Mouse (Mus musculus): ENCODE results near the gene 2510009E07Rik.

The 2510009E07Rik gene

DNA sequence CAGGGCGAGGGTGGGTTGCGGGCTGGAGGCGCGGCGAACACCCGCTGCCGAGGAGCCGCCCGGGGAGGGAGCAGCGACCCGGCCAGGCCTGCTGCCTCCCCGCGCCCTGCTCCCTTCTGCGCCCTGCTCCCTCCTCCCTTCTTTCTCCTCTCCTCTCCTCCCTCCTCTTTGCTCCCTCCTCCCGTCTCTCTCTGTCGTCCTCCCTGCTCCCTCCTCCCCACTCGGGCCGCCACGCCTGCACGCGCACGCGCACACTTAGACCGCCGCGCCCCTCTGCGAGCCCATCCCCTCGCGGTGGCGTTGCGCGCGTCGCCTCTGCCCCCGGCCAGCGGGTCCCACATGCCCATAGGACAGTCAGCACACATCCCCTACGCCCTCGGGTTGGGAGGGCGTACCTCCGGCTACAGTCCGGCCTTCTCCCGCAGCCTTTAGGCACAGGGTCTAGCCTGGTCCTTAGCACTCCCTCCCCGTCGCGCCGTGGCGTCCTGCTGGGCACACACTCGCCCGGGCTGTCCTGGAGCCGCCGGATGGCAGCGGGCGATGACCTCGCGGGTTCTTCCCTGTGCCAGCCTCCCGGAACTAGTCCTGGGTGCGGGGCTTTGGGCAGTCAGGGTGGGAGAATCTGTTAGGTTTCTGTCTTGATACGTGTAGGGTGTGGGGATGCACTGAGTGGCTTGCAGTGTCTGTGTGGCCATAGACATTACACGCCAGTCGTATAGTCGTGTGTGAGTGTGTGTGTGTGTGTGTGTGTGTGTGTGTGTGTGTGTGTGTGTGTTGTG is at the start of gene 2510009E07Rik:
Gene 2510009E07Rik, minus strand, starts transcription at position 203 of the 779 bp plus-strand sequence.
- ChIA-PET POLR2A (interaction anchor here in 2 of 4 experiments (0.9 to 2.9 kb wide), 7 partner anchors 7 to 110 kb away, joined by 3 to 14 read pairs (median 5); no protein-coding TSS in a partner anchor), CTCF (interaction anchor here in 1 of 4 experiments (1.6 kb wide), 1 partner anchor 34 kb away, joined by 3 read pairs; no protein-coding TSS in a partner anchor)

DNA sequence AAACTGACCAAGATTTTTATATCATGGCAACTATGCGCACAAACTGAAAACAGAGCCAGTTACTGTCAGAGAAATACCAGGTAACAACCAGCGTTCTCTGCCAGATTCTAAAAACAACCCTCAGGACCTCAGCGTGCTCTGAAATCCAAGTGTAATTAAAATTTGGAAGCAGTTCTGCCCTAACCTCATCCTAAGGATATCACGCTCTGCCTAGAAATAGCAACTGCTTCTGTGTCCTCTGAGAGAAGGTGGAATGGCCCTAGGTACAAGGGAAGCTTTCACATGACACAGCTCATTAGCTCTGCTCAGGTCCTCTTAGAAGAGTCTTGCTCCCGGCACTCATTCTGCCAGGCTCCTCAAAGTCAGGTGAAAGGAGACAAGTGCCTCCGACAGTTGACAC is 48.9 kb upstream of the 2510009E07Rik start:
- POLR2A ChIA-PET, result no interaction called here
- CTCF ChIA-PET, result interaction anchor here in 1 of 4 experiments (1.0 kb wide), 1 partner anchor 15 kb away, joined by 4 read pairs; no protein-coding TSS in a partner anchor

DNA sequence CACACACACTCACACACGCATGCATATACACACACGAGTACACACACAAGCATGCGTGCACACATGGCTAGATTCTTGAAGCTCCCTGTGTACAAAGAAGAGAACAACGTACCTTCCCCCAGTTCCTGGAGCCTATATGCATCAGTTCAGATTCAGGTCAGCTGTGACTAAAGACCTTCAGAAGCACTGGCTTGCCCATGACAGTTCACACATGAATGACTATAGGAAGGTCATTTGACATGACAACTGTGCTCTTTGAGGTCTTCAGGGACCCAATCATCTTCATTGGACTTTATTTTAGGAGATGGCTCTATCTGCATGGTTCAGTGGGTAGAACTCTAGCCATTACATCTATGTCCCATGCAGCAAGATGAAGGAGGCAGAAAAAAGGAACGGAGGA is 48.4 kb upstream of the 2510009E07Rik start:
- ChIA-PET CTCF (interaction anchor here in 1 of 4 experiments (1.0 kb wide), 1 partner anchor 15 kb away, joined by 4 read pairs; no protein-coding TSS in a partner anchor), POLR2A (no interaction called here)

DNA sequence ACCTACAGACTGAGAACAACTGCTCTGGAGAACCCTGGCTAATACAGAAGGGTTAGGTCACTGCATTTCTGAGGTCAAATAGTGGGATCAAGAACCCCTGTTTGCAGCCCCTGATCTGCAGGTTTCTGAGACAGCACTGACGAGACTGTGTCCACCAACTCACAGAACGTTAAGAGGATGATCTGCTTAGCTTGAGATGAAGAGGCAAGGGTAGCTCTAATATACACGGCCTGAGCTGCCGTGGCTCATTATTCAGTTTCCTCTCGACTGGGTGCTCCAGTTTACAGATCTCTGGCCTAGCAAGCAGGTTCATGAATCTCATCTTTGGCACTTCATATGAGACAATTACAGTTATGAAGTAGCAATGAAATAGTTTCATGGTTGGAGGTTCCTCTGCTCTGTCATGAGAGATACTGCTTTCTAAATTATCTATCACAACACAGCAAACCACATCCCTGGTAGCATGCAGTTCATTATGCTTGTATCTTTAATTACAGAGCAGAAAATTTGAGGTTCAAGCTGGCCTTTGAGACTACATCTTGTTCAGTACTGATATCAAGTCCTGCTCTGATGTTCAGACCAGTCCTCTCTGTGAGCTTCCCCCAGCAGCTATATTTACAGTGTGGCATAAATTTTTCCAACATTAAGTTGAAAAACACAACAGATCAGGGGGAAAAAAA is 47.9 kb upstream of the 2510009E07Rik start:
- POLR2A ChIA-PET, result interaction anchor here in 1 of 4 experiments (1.5 kb wide), 1 partner anchor 27 kb away, joined by 3 read pairs; no protein-coding TSS in a partner anchor
- CTCF ChIA-PET, result no interaction called here

DNA sequence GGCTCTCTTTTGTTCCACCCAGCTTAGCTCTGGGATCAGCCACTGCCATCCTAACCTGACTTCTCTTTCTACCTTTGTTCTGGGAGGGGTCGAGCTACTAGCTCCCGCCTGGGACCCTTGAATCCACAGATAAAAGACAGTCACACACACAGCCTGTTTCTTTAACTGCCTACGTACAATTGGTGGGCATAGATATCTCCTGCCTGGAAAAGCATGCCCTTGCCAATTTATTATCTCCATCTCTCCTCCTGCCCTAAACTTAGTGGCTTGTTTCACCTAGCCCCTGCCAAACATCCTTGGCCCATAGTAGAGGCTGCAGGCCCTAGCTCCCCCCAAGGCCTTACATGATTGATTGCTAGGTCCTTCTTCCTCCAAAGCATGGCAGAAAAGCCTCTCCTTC is 47.1 kb upstream of the 2510009E07Rik start:
- ChIA-PET POLR2A (interaction anchor here in 1 of 4 experiments (1.5 kb wide), 1 partner anchor 28 kb away, joined by 3 read pairs; no protein-coding TSS in a partner anchor), CTCF (no interaction called here)

DNA sequence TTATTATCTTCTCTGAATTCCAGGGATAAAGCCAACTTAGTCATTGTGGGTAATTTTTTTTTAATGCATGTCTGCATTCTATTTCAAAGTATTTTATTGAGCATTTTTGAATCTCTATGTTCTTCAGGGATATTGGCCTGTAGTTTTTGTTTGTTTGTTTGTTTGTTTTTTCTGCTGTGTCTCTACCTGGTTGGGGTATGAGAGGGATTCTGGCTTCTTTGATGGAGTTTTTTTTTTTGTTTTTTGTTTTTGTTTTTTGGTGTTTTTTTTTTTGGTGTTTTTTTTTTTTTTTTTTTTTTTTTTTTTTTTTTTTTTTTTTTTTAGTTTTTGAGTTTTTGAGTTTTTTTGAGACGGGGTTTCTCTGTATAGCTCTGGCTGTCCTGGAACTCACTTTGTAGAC is 41.2 kb upstream of the 2510009E07Rik start:
- ChIA-PET POLR2A (no interaction called here), CTCF (interaction anchor here in 1 of 4 experiments (0.5 kb wide), 1 partner anchor 199 kb away, joined by 9 read pairs; no protein-coding TSS in a partner anchor)

DNA sequence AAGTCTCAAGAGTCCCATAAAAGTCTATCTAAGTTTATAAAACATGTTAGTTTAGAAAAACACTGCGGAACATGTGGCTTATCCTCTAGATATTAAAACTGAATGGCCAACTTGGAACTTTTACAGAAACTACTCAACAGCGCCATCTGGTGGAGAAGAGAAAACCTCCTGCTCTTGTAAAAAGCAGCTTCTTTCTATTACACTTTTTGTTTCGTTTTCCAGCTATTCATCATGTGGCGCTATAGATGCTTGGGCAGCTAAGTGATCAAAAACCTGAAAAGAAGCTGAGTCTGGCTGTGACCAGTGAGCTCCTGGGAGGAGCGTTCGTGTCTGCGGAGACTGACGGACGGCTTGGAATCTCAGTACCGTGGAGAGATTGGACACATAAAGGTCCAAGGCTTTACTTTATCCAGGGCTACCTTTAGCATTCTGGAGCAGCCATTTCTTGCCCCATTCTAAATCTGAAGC is 33.5 kb upstream of the 2510009E07Rik start:
- CTCF ChIA-PET, result interaction anchor here (0.5 to 3.0 kb wide), 91 partner anchors 8 to 1324 kb away, joined by 3 to 40 read pairs (median 4); partner anchors contain the start of genes 2510009E07Rik (in 1 of the 4) and Map3k13 (in 1 of the 4)
- POLR2A ChIA-PET, result interaction anchor here in 2 of 4 experiments (0.8 to 1.6 kb wide), 7 partner anchors 8 to 219 kb away, joined by 3 to 9 read pairs (median 5); partner anchors contain the start of gene Tmem41a (in 1 of the 2)

DNA sequence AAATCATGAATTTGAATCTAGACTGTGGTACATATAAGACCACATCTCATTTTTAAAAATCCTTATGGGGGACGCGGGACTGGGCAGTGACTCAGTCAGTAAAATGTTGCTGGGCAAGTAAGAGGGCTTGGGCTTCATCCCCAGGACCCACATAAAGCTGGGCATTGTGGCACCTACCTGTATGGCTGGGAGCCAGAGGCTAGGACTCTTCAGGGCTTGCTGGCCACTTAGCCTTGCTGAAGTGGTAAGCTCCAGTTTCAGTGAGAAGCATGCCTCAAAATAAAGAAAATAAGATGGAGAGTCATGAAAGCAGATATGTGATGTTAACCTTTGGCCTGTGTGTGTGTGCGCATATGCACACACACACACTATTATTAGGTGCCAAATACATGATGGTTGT is 33.0 kb upstream of the 2510009E07Rik start:
- POLR2A ChIA-PET, result interaction anchor here in 2 of 4 experiments (0.8 to 1.6 kb wide), 8 partner anchors 8 to 220 kb away, joined by 3 to 9 read pairs (median 4); partner anchors contain the start of gene Tmem41a (in 1 of the 2)
- CTCF ChIA-PET, result interaction anchor here (0.6 to 3.0 kb wide), 58 partner anchors 8 to 397 kb away, joined by 3 to 40 read pairs (median 4); no protein-coding TSS in a partner anchor

DNA sequence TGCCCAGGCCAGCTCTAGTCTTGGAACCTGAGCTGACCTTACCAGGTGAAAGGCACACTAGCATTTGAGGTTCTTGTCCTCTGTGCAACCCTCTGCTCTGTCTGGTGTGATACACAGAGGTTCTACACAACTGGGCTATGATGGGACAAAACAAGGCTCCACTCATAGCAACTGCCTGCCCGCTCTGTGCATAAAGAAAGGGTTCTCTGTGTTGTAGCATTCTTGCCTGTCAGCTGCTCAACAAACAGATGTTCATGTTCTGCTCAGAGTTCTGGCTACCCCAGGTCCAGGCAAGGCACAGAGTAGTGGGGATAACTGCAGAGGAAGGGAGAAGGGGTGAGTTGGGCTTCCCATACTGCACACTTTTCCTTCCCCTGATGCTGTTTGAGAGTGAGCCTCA is 29.8 kb upstream of the 2510009E07Rik start:
- ChIA-PET POLR2A (no interaction called here), CTCF (no interaction called here)

DNA sequence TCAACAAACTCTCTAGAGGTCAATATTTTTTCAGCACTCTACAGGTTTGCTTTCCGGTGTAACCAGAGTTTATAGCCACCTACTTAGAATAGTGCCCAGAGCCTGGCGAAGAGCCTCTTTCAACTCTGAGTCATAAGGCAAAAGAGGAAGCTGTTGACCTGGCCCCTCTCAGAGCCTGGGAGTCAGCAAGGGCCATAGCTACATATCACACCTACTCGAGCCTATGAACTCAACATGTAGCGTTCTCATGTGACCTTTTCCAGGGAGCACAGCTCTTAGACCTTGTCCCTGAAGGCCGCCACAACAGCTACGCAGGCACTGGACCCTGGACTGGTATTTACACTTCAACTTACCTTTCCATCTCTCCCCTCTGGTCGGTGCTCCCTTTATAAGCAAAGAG is 25.3 kb upstream of the 2510009E07Rik start:
- ChIA-PET CTCF (interaction anchor here in 3 of 4 experiments (0.5 to 3.0 kb wide), 4 partner anchors 8 to 10 kb away, joined by 3 to 10 read pairs (median 6); no protein-coding TSS in a partner anchor), POLR2A (interaction anchor here in 3 of 4 experiments (0.6 to 1.5 kb wide), 10 partner anchors 8 to 434 kb away, joined by 3 to 7 read pairs (median 4); no protein-coding TSS in a partner anchor)

DNA sequence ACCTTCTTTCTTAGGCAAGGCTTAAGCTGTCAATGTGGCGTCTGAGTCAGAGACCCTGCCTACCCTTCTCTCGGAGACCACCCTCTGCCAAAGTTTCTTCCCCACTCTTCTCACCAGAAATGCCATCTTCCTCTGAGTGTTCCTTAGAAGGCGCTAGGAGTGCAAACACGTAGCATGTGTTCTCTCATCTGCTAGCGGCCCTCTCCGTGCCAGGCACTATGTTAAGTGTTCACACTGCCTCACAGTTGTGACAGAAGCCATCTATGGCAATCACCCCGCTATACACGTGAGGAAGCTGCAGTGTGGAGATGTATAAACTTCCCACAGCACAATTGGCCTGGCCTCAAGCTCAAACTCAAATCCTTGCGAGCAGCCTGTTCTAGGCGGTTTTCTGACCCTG is 20.1 kb upstream of the 2510009E07Rik start:
- CTCF ChIA-PET, result interaction anchor here in 2 of 4 experiments (0.6 to 1.0 kb wide), 2 partner anchors 14 to 15 kb away, joined by 3 read pairs; no protein-coding TSS in a partner anchor

DNA sequence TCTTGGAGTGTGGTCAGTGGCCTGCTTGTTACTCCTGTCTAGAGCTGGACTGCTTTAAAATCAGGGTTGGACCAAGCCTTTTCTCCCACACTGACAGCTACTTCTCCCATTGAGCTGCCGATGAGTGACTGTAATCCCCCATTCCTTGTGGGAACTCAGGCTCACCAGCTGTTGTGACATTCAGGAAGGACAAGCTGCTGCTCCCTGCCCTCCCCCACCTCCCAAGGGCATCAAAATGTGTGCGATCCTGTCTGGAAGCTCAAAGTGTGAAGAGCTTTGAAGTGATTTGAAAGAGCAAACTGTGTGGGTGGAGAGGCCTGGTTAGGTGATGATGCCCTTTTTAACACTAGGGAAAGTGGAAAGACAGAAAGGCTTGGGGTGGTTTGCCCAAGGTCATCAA is 15.9 kb upstream of the 2510009E07Rik start:
- ChIA-PET POLR2A (interaction anchor here in 2 of 4 experiments (0.9 to 2.0 kb wide), 5 partner anchors 8 to 366 kb away, joined by 3 to 11 read pairs (median 3); no protein-coding TSS in a partner anchor), CTCF (no interaction called here)

More for the DNA sequence above, 20.1 kb upstream of the 2510009E07Rik start:
- POLR2A ChIA-PET, result interaction anchor here in 1 of 4 experiments (1.0 to 1.4 kb wide), 2 partner anchors 13 to 270 kb away, joined by 4 to 5 read pairs; no protein-coding TSS in a partner anchor

DNA sequence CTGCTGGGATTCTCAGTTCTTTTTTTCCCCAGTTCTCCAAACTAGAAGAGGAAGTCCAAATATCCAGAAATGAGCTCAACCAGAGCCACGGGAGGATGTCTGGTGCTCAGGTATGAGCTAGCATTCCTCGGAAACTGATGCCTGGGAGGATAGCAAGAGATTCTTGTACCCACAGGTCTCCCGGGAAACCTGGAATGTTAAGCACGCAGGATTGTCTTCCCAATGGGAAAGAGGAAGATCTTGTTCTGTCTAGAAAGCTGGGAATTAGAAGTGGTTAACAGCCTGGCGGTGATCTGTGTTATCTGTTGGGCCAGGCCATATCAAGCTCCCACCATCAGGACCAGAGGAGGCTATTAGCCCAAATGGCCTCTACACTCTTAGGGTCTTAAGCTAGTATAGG is 10.2 kb upstream of the 2510009E07Rik start:
- CTCF ChIA-PET, result interaction anchor here in 1 of 4 experiments (1.8 kb wide), 1 partner anchor 23 kb away, joined by 7 read pairs; no protein-coding TSS in a partner anchor
- POLR2A ChIA-PET, result interaction anchor here in 2 of 4 experiments (0.8 to 4.6 kb wide), 8 partner anchors 9 to 183 kb away, joined by 3 to 14 read pairs (median 4); partner anchors contain the start of gene 2510009E07Rik (in 1 of the 2)

DNA sequence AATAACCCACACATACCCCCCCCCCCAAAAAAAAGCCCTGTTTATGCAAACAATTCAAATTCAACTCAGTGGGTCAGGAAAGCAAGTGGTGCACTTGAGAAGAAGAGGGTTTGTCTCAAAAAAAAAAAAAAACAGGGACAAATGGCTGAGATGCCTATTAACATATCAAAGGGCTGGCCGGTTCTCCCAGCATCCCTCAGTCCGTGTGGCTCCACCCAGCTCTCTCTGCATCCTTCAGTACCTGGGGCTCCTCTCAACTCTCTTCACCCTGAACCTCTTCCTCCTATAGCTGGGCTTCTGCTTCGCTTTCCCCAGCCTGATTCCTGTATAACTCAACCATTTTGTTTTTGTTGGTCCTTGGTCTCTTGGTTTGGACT is 7.8 kb upstream of the 2510009E07Rik start:
- POLR2A ChIA-PET, result interaction anchor here (0.6 to 2.7 kb wide), 76 partner anchors 8 to 1397 kb away, joined by 3 to 21 read pairs (median 4); partner anchors contain the start of genes 2510009E07Rik (in 1 of the 4), Ehhadh (in 1 of the 4), Ephb3 (in 1 of the 4) and Liph (in 1 of the 4)
- CTCF ChIA-PET, result interaction anchor here (0.5 to 2.0 kb wide), 17 partner anchors 12 to 1183 kb away, joined by 3 to 10 read pairs (median 4); no protein-coding TSS in a partner anchor

DNA sequence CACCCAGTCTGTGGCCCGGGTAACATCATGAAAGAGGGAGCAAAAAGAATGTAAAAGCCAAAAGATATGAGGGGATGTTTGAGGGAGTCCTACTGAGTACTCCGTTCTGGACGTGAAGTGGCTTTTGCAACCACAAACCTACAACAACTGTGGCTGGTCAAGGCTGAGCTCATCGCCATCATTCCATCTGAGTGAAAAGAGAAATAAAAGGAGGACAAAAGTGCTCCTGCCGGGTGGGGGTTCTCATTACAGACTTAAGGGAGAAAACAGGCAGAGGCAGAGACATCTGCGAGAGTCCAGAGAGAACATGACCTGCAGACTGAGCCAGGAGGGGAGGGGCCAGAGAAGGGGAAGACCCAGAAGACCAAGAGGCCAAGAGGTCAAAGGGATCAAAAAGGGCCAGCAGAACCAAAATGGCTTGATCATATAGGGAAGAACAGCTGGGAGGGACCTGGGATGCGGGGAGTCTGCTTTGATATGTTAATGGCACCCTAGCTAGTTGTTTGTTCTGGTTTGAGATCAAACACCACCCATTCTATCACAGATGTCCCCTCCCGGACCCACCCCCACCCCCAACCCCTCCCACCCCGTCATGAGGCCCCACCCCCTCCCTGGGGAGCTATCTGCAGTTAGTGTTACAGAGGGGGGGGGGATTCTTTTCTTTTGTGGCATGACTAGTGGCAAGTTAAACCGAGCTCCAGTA is 7.3 kb upstream of the 2510009E07Rik start:
- ChIA-PET POLR2A (interaction anchor here (0.6 to 2.7 kb wide), 76 partner anchors 8 to 1398 kb away, joined by 3 to 21 read pairs (median 4); partner anchors contain the start of genes 2510009E07Rik (in 1 of the 4), Ehhadh (in 1 of the 4), Ephb3 (in 1 of the 4) and Liph (in 1 of the 4)), CTCF (interaction anchor here (0.5 to 2.0 kb wide), 17 partner anchors 12 to 1182 kb away, joined by 3 to 10 read pairs (median 4); no protein-coding TSS in a partner anchor)

DNA sequence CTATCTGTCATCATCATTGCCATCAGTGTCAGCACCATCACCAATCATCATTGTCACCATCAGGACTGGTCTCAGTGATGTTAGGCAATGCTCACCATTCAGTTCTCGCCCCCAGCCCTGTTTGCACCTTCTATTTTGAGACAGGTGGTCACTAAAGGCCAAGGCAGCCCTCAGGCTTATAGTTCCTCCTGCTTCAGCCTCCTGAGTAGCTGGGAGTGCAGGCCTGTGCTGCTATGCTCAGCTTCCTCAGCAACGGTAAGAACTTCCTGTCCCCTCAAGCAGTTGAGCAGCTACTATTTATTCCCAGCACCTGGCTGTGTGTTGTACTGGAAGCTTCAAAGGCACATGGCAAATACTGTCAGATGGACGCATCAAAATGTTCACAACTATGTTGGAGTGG is 3.7 kb upstream of the 2510009E07Rik start:
- CTCF ChIA-PET, result interaction anchor here in 1 of 4 experiments (0.9 kb wide), 1 partner anchor 30 kb away, joined by 3 read pairs; no protein-coding TSS in a partner anchor
- POLR2A ChIA-PET, result interaction anchor here in 2 of 4 experiments (0.6 kb wide), 3 partner anchors 14 to 906 kb away, joined by 3 to 6 read pairs (median 3); no protein-coding TSS in a partner anchor

DNA sequence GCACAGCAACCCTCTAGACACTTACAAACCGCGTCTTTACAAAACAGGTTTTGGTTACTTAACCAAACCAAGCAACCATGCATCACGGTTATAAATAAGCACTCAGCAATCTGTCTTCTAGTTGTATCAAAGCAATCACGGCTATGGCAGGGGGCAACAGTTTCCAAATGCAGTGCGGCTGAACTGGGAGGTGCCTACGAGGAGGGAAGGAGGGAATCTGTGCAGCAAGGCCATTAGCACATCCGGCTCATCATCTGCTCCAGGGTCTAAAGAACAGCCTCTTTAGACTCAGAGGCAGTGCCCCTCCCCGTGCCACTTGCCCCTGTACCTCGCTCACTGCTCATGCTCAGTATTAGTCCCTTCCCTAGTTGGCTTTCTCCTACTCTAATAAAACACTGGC is 2.5 kb upstream of the 2510009E07Rik start:
- POLR2A ChIA-PET, result no interaction called here
- CTCF ChIA-PET, result interaction anchor here in 1 of 4 experiments (1.3 kb wide), 1 partner anchor 31 kb away, joined by 4 read pairs; no protein-coding TSS in a partner anchor
